Mouse (Mus musculus) inflammation-experienced regulatory T-cells (primary cell): ENCODE data around the gene Ndufab1. TPM values are rescaled to one million over a fixed set of nuclear protein-coding genes. Genes with fewer than 3 reads are reported as not detected.

Source experiments
- polyA plus RNA-seq, 2 experiments: library from polyadenylated mRNA; unstranded; fragments of 100-300 nt; shearing (Covaris generic); gene quantifications; one replicate each; pipeline ENCODE4 v1.2.1; 2017

Gene Ndufab1
- 100 to 1,000 TPM; 211 to 215 TPM for polyA plus RNA-seq

DNA sequence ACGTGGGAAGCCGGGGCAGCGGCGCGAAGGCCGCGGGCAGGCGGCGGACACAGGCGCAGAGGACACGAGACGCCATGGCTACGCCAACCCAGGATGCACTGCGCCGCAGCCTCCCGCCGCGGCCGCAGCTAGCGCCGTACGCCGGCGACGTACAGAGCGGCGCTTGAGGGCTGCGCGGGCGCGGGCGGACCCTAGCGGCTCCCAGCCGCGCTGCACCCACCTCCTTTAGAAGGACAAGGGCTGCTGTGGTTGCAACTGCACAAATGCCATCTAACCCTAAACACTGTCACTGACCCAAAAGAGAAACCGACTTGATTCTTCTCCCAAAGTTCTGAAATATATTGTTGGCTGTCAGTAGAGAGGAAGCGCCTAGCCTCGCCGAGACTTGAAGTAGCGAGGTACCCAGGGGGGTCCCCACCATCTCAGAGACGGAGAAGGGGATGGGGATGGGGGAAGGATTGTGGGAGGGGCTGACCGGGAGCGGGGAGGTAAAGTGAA is at the start of gene Ndufab1:
TSS of gene Ndufab1 (minus strand) at position 140 of the 498 bp plus-strand sequence.

DNA sequence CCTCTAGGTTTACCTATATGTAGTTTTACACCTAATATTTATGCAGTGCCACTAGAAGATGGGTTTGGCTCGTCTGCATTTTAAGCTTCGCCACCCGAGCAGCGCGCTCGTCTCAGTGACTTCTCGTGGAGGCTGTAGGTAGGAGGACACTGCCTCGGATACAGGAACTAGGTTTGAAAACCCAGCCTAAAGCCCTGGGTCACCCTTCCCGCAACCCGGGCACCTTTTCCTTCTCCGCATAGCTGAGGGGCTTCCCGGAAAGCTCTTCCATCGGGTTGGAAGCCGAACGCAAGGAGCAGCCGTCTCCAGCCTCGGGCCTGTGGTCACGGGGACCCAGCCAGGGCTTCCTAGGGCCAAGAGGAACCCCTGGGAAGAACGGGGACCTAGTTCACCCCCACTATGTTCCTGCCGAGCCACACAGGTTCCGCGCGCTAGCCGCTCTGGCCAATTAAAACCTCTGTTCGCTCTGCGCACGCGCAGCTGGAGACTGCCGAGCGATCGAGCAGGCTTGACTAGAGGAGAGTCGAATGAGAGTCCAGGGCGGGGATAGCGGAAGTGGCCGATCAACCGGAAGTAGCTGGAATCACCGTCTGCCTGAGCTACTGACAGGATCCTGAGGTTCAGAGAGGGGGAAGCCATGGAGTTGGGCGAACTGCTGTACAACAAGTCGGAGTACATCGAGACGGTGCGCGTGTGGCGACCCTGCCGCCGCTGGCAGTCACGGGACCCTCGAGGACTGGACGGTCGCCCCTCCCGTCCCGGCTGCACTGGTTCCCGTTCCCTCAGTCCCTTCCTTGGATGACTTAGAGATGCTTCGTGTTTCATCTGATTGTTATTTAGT is 31.0 kb upstream of the Ndufab1 start, which contains the start of the genes Palb2 and Dctn5:
TSS of gene Palb2 (minus strand) at position 489 of the 841 bp plus-strand sequence.
TSS of gene Dctn5 (plus strand) at position 545 of the 841 bp plus-strand sequence.

GRCm38 (mm10) chr7:122066945-122067516 is 34.7 kb downstream of the Ndufab1 start, which contains the start of the genes Ubfd1 and Ears2:
Ubfd1 (plus strand) TSS chr7:122067175.
Ears2 (minus strand) TSS chr7:122067263.

Other genes starting within 250 kb of the Ndufab1 start
- gene Scnn1b, start 236.8 kb downstream of the Ndufab1 start, polyA plus RNA-seq: under 1 TPM; 0.22 to 0.25 TPM
- 10 to 100 TPM; 13.8 to 17.7 TPM for gene Cog7, start 120.2 kb downstream of the Ndufab1 start, polyA plus RNA-seq
- 10 to 100 TPM in 1 of 2 experiments, 1 to 10 TPM in 1; 7.8 to 14.7 TPM for gene Gga2, start 80.7 kb downstream of the Ndufab1 start, polyA plus RNA-seq
- gene Ubfd1, start 34.7 kb downstream of the Ndufab1 start, polyA plus RNA-seq: 10 to 100 TPM; 42.5 to 54.1 TPM
- gene Ears2, start 34.6 kb downstream of the Ndufab1 start, polyA plus RNA-seq: 10 to 100 TPM; 19.5 to 24.5 TPM
- 10 to 100 TPM in 1 of 2 experiments, 1 to 10 TPM in 1; 5.3 to 12.1 TPM for gene Palb2, start 31.1 kb upstream of the Ndufab1 start, polyA plus RNA-seq
- gene Dctn5, start 31.2 kb upstream of the Ndufab1 start, polyA plus RNA-seq: 100 to 1,000 TPM; 119 to 142 TPM
- gene Plk1, start 57.6 kb upstream of the Ndufab1 start, polyA plus RNA-seq: 1 to 10 TPM in 1 of 2 experiments, not detected in 1; 3.1 TPM
- under 1 TPM; 0.07 to 0.18 TPM for gene Ern2, start 84.3 kb upstream of the Ndufab1 start, polyA plus RNA-seq
- gene Chp2, start 117.6 kb upstream of the Ndufab1 start, polyA plus RNA-seq: not detected
- 100 to 1,000 TPM; 111 to 118 TPM for gene Prkcb, start 186.9 kb upstream of the Ndufab1 start, polyA plus RNA-seq